Mouse (Mus musculus): ENCODE measurements around the gene Suds3.

The Suds3 gene

DNA sequence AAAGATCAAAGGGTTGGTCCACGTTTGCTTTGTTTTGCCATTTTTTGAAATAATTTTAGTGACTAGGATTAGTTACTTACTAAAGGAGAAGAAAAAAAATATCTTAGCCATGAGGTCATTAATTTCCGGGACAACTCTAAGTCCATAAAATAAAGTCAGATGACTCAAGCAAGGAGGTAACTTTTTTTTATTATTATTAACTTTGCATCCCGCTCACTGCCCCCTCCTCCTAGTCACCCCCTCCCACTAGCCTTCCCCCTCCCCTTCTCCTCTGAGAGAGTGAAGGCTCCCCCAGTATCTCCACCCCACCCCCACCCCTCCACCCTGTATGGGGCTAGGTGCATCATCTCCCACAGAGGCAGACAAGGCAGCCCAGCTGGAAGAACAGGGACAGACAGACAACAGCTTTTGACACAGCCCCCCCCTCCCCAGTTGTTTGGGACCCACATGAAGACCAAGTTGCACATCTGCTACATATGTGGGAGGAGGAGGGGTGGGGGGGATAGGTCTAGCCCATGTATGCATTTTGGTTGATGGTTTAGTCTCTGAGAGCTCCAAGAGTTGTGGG is 19.1 kb upstream of the Suds3 start:
- no peak for DNase-seq

DNA sequence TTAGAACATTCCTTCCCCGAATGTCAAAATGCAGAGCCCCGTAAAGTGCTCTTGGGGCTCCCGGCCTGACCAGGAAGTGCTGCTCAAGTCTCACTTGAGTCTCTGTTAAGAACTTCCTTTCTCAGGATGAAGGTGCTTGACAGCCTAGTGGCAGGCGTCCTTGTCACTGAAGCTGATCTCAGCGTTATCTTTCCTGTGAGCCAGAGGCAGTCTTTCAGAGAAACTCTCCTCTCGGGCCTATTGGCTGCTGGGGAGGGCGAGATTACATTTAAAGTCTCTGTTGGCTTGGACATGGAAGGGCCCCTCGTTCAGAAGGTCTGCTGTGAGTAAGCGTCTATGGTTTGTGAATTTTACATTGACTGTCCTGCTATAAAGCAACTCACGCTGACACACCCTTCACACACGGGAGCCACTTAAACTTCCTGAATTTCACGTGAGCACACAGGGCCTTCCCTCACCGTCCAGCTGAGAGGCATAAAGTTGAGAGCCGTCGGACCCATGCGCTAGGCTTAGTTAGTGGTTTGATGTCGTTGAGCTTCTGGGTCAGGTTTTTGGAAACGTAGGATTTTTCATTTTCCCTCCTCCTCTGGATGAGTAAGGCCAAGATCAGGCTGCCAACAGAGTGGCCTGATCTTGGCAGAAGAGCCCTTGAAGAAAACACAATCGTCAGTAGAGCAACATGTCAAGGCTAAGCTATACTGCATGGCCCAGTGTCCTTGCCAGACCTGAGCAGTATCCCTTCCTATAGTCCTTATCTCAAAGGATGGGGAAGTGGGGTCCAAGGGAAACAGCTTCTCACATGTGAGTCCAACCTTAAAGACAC is 18.4 kb upstream of the Suds3 start:
- peak; percentile 91 for DNase-seq

DNA sequence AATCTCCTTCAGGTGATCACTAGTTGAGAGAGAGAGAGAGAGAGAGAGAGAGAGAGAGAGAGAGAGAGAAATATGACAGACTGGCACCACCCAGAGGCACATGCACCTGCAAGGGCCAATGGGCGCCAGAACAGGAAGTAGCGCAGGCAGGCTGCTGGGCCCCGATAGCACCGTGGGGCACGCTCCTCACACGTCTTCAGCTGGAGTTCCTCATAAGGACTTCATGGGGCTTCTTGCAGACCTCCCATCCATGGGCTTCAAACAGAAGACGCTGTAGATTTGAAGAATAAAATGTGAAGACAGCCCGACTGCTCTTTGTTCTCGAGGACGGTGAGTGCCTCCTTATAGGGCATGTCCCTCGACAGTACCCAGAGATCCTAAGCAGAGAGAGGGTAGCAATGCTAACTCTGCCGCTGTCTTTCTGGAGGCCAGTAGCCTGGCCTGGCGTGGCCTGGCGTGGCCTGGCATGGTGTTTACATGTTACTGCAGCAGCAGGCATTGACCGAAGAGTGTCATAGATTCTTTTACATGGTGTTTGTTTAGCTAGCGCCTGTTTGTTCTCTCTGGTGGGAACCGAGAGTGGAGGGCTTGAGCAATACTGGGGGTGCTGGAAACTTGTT is 17.6 kb upstream of the Suds3 start:
- DNase-seq: peak; percentile 82

DNA sequence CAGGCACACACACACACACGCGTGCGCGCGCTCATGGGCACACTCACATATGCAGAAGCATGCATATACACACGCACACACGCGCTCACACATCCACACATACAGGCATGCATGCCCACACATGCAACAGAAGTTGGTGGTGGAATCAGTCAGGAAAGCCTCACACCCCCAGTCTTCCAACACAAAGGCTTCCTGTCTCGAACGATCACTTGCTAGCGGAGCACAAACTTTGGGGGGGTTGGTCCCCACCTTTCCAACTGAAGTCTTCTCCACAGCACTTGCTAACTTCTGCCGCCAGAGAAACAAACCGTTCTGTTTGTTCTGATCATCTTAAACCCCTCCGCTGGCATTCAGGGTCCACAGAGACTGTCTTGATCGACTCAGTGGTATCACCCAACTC is 14.8 kb upstream of the Suds3 start:
- no peak for DNase-seq

DNA sequence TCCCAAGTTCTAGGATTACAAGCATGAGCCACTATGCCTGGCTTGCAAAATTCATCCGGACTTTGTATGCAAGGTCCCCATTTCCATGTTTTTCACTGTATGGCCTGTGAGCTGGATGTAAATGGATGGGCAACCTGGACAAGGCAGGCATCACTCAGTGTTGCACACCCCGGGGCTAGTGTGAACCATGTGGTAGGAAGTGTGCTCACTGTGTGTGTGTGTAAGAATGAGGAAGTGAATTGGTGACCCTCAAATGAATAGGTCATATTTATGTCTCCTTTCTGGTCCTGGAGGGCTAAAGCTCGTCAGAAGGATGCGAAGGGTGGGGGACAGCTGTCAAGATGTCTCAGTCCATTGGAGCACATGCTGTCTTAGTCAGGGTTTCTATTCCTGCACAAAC is 11.1 kb upstream of the Suds3 start:
- DNase-seq: no peak

DNA sequence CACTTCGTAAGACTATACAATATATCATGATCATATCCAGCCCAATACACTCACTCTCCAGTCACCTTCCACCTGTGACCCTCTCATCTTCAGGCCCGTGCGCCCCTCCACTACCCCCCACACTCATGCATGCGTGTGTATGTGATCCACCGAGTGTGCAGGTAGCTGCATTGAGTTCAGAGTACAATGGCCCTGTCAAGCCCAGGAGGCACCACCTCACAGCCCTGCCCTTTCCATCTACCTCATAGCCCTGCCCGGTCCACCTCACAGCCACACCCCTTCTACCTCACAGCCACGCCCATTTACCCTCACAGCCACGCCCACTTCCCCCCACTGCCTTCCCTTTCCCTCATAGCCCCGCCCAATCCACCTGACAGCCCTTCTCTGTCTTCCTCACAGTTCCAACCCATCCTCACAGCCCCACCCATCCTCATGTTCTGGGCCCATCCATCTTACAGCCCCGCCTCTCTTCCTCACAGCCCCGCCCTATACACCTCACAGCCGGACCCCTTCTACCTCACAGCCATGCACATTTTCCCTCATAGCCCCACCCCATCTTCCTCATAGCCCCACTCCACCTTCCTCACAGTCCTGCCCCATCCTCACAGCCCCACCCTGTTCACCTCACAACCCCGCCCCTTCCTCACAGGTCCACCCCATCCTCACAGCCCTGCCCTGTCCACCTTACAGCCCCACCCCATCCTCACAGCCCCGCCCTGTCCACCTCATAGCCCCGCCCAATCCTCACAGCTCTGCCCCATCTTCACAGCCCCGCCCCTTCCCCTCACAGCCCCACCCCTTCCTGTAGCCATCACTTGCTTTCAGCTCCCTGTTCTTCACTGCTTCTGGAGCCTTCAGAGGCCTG is 9.8 kb upstream of the Suds3 start:
- DNase-seq: no peak

DNA sequence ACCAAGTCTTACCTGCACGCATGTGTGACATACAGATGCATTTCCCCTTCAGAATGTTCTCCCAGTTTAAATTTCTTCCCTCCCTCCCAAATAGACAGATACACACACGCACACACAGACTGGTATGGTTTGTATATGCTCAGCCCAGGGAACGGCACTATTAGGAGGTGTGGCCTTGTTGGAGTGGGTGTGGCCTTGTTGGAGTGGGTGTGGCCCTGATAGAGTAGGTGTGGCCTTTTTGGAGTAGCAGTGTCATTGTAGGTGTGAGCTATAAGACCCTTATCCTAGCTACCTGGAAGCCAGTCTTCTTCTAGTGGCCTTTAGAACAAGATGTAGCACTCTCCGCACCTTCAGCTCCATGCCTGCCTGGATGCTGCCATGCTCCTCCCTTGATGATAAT is 7.9 kb upstream of the Suds3 start:
- no peak for DNase-seq

DNA sequence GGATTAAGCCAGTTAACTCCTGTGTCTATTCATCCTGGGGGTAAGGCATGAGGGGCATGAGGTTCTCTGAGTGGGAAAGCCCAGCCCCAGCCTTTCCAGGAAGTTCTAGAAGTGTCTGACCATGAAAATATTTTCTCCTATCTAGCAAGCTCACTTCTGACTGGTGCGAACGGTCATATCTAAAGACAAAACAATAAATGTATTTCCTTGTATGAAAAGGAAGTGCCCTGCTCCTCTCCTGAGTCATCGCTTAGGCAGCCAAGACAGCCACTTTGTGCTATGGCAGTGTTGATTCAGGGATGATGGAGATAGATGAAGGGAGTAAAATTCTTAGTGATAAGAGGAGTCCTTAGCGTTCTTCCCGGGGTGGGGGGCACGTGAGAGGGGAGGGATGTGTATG is 7.2 kb upstream of the Suds3 start:
- peak; percentile 33 for DNase-seq

DNA sequence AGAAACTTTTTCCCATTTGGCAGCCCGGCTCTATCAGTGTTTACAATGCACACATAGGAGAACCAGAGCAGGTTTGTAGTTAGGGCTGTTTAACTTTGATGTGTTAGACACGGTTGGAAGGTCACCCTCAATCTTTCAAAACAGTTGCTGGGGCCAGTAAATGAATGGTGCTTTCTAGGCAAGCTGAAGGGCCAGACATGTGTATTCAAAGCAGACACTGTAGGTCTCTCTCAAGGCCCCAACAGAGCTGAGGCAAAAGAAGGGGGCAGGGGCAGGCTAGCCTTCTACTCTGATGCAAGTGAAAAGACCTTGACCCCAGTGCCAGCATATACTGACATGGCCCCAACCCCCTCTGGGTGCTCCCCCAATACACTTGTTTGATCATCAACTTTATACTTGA is 5.7 kb upstream of the Suds3 start:
- no peak for DNase-seq

DNA sequence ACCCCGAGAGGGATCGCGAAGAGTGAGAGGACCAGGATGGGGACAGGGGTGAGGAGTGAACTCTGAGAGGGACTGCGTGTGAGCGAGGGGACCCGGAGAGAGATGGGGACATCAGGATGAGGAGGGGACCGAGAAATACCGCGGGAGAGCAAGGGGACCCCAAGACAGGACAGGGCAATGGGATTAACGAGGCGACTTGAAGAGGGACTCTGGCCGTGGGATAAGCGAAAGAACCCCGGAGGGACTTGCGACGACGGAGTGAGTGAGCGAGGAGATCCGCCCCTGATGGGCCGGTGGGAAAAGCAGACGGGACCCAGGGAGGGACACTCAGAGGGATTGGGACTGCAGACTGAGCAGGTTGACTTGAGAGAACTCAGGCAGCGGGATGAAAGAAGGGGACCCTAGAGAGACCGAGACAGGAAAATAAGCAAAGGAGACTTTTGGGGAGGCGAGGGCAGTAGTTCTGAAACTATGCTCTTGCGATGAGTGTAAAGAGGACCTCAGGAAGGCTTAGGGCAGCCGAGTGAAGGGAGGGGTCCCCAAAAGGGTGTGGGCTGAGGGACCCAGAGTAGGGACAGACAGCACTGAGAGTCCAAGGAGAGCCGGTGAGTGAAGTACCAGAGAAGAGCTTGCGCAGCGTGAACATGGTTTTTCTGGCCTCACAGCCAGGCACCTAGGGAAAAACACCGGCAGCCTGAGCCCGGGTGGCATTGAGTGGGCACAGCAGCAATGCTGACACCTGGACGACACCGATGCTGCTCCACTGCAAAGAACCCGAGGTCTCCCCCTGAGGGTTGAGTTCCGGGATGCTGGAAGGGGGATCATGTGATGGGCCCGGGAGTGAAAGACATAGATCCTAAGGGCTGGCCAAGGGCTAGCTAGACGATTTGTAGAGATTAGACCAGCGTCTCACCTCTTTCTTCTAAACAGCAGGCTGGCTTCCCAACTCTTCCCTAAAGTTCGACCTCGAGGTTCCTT is 4.9 kb upstream of the Suds3 start:
- DNase-seq: no peak

DNA sequence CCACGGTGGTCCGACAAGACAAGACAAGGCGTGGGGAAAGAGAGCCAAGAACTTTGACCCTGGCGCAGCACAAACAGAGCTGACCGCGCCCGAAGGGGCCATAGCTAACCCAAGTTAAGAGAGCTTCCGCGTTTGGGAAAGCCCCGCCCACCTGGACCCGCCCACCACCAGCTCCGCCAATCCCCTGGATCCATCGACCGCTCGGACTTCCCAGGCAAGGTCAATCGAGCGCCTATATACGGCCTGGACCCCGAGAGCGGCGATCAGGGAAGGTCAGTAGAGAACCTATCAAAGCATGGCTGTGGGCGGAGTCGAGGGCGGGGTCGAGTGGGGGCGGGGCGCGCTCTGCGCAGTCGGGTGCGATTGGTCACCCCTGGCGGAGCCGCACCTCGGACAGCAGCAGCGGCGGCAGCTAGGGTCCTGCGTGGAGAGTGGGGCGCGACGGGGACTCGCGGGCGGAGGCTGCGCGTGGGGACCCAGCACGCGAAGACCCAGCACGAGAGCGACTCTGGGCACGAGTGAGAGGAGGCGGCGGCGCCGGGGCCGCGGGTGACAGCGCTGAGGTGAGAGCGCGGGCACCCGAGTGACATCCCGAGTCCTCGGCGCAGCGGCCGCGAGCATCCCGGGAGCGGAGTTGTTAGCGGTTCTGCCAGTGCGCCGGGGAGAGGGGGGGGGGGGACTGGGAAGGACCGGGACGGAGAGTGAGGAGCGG is 4.0 kb upstream of the Suds3 start, which contains the start of gene Taok3:
Taok3 (plus strand) TSS at position 353 of the 712 bp plus-strand sequence.
- peak; percentile 100 for DNase-seq

DNA sequence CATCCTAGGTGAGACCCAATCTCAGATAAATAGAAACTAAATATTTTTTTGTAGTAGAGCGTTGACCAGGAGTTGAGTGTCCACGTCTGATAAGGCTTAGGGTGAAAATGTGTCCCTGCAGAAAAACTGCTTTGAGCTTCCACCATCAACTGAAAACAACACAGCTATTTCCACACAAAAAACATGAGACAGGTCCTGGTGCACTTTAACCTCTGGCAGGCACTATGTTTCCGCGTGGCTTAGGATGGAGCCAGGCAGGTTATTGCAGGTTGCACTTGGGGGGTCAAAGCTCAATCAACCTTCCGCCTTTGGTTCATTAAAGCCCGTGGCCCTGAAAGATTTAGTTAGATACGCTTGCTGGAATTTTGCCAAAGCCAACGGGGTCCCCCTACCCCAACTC is 2.9 kb upstream of the Suds3 start:
- DNase-seq: no peak

DNA sequence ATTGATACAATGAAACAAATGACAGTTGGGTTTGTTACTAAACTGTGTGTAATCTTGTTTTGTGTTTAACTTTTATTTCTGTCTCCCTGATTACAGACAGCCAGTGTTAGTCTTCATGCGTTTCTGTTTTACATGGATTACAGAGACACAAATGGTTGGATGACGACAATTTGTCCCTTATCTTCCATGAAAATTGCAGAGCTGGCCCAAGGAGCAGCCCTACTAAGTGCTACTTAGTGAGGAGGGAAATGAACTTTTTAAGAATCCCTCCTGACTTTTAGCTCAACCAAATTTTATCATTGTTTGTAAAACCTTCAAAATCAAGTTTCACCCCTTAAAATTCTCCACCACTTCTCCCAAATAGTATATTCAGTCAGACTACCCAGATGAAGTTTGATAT is 2.3 kb upstream of the Suds3 start:
- no peak for DNase-seq

DNA sequence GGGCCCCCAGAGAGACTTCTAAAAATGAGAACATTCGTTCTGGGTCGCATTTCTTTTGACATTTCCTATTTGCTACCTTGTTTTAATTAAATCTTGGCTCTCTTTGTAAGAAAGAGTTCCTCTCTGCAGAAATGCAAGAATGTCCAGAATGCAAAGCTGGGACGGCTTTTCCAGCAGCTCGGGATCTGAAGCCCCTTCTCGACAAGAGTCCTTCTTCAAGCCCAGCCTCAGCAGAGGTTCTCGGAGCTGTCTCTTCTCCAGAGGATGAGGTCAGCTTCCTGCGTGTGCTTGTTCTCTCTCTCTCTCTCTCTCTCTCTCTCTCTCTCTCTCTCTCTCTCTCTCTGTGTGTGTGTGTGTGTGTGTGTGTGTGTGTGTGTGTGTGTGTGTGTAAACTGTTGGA is 1.8 kb upstream of the Suds3 start:
- DNase-seq: no peak

DNA sequence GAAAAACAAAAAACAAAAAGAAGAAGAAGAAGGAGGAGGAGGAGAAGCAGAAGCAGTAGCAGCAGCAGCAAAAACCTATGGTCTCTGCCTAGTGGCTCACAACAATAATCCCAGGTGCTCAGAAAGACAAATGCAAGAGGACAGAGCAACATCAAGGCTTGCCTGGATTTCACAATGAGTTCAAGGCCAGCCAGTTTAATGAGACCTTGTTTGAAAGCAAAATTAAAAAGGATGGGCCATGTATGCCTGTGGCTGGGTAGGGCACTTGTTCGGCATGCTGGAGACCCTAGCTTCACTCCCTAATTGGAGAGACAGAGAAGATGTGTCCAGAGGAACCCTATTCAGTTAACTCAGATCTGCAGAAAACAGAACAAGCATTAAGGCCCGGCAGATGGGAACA is 1.3 kb upstream of the Suds3 start:
- no peak for DNase-seq

DNA sequence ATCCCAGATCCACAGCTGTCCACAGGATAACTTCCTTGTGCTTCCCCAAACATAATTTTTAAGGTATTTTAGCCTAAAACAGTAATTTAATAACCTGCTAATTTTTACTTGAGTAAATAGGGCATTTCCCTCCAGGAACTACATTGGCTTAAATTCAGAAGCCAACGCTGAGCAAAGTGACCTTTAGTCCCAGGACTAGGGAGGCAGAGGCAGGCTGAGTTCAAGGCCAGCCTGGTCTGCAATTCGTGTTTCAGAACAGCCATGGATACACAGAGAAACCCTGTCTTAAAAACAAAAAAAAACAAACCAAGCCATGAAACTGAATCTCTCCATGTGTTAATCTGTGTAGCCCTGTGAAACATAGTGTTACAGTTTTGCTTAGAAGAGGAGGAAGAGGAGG is 747 bp upstream of the Suds3 start:
- no peak for DNase-seq

DNA sequence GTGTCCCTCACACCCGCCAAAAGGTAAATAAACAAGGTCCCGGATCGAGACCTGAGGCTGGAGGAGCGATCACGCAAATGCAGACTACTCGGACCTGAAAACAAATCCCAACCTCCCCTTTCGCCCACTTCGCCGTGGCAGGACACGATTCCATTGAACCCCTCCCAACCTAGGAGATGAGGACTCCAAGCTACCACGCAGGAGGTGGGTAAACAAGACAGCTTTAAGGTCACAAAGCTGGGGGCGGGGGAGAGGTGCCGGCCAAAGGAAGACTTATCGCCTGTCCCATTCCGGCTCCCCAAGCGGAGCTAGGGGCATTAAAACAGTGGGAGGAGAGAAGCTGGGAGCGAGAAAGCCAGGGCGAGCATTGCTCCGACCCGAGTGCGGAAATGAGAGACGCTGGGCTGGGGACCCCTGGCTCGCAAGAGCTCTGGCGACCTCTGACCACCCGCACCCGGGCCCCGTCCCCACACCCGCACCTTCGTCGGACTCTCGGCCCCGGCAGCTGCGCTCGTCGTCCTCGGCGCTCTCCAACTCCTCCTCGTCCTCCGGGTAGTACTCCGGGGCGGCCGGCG is 633 bp downstream of the Suds3 start:
- peak; percentile 38 for DNase-seq

DNA sequence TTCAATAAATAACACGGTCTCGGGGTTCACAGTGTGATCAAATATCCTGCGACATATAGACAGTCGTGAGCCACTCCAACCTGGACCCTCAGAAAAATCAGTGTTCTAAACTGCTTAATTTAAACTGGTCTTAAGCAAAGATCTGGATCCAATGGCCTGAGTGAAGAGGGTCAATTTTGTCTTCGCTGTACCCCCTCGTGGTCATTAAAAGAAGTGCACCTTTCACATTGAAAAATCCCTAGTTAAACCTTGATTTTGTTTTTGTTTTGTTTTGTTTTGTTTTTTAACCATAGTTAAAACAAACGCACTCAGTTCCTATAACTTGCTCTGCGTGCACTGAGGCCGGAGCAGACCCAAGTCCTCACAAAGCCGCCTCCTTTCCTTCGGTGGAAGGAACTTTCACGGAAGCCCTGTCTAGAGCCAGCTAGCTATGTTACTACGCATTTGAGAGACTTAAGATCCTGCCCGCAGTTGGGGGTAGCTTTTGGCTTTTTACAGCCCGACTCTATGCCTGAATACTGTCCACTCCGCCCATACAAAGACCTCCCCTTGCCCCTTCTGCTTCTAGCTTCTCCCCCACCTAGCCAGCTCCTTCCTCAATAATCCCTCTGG is 1.2 kb downstream of the Suds3 start:
- DNase-seq: peak; percentile 42

DNA sequence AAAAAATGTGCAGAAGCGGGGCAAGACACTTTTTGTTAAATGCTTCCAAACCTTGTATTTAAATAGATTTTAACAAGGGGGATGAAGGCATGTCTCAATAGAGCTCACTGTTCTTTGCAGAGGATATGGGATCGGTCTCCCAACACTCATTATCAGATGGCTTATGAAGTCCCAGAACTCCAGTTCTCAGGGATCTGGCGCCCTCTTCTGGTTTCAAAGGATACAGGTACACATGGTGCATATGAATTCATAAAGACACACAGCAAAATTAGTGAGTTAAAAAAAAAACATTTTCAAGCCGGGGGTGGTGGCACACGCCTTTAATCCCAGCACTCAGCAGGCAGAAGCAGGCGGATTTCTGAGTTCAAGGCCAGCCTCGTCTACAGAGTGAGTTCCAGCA is 2.6 kb downstream of the Suds3 start:
- no peak for DNase-seq

DNA sequence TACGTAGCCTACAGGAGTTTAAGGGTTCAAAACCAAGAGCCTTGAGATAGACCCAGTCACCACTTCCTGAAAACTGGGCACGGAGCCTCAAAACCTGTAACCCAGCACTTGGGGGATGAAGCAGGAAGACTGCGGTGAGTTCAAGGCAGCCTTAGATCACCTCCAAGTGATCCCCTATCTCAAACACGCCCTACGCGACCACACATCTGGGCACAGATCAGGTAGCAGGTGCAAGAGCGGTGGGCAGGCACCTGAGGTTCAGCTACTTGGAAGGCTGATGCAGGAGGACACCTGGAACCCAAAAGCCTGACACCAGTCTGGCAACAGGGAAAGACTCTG is 4.2 kb downstream of the Suds3 start:
- no peak for DNase-seq

Data from lung, postnatal 36 days (tissue).